Mouse (Mus musculus) heart, embryonic 14.5 days (tissue): ENCODE results near the gene Kcnn3. TPM values are rescaled to one million over a fixed set of nuclear protein-coding genes. Genes with fewer than 3 reads are reported as not detected.

Experiments used
- ATAC-seq: fragments of 200-750 bp; cut with Nextera tagmentation; 2 replicates; pipeline ENCODE4 v1.8.0; 2017; ENCODE audit warnings: low read depth, moderate TSS enrichment; ENCODE audit not compliant: insufficient number of reproducible peaks, insufficient read depth, low FRiP score
- H3K27ac ChIP-seq, 2 experiments: fragments of 200-500 bp in 1 of 2; fragments of 300-500 bp in 1 of 2; sonication (generic) in 1 of 2; replicated peaks in 1 of 2; 2 replicates each; pipeline ENCODE4 v1.5.1; 2012 to 2014; ENCODE audit warnings: low read depth in 2 of 2, low read length in 2 of 2, control low read depth in 1 of 2, mild to moderate bottlenecking in 1 of 2, mixed read lengths in 1 of 2; ENCODE audit not compliant: control insufficient read depth in 1 of 2, insufficient read depth in 1 of 2
- H3K27me3 ChIP-seq: fragments of 300-500 bp; sonication (generic); 2 replicates; pipeline ENCODE4 v1.6.1; 2014; ENCODE audit warnings: mild to moderate bottlenecking, low read length, control low read depth; ENCODE audit not compliant: control insufficient read depth, insufficient read depth
- H3K36me3 ChIP-seq: fragments of 300-500 bp; sonication (generic); 2 replicates; pipeline ENCODE4 v1.6.1; 2014; ENCODE audit warnings: mild to moderate bottlenecking, control low read depth, low read length, mixed read lengths; ENCODE audit not compliant: control insufficient read depth, insufficient read depth
- H3K4me1 ChIP-seq, 2 experiments: fragments of 200-500 bp in 1 of 2; fragments of 300-500 bp in 1 of 2; sonication (generic) in 1 of 2; 2 replicates each; pipeline ENCODE4 v1.6.1; 2012 to 2014; ENCODE audit warnings: low read length in 2 of 2, control low read depth in 1 of 2, mixed read lengths in 1 of 2; ENCODE audit not compliant: control insufficient read depth in 2 of 2, insufficient read depth in 2 of 2
- H3K4me2 ChIP-seq: fragments of 300-500 bp; sonication (generic); 2 replicates; pipeline ENCODE4 v1.6.1; 2014; ENCODE audit warnings: mild to moderate bottlenecking, low read length
- H3K4me3 ChIP-seq, 2 experiments: fragments of 200-500 bp in 1 of 2; fragments of 300-500 bp in 1 of 2; sonication (generic) in 1 of 2; 2 replicates each; pipeline ENCODE4 v1.5.1; 2012 to 2014; ENCODE audit warnings: low read length in 2 of 2, mild to moderate bottlenecking in 2 of 2, control low read depth in 1 of 2, low read depth in 1 of 2, moderate library complexity in 1 of 2; ENCODE audit not compliant: control insufficient read depth in 1 of 2, insufficient read depth in 1 of 2
- H3K9ac ChIP-seq: fragments of 300-500 bp; sonication (generic); 2 replicates; pipeline ENCODE4 v1.6.1; 2014; ENCODE audit warnings: mild to moderate bottlenecking, low read length
- H3K9me3 ChIP-seq: fragments of 300-500 bp; sonication (generic); 2 replicates; pipeline ENCODE4 v1.6.1; 2016; ENCODE audit warnings: low read length, control low read depth; ENCODE audit not compliant: control insufficient read depth
- WGBS: fragments of 180-500 bp; shearing (Covaris S2); extraction: QIAGEN DNeasy Blood & Tissue Kit; methylation state at CpG from one replicate; pipeline ENCODE4 v1.1.7; 2014; 5-methylcytosine and 5-hydroxymethylcytosine counted together
- polyA plus RNA-seq: library from polyadenylated mRNA; unstranded; fragments of >200 nt; fragmentation: Nextera tagmentation; extraction: Ambion mirVana; gene quantifications from 2 replicates; pipeline ENCODE4 v1.2.1, GENCODE M21; 2014

The Kcnn3 gene
- polyA plus RNA-seq, 1 experiment from 2014 or later: 3.1 TPM

- peak; percentile 7; the same call in 1 of the 2 replicates for ATAC-seq
- Histone ChIP-seq H3K4me3 (no peak overlapping the region), H3K27me3 (no peaks in the 10 kb centered on the region), H3K4me2 (no peak overlapping the region), H3K9me3 (no peaks in the 10 kb centered on the region), H3K9ac (no peak overlapping the region), H3K4me1 (peaks cover 33 to 37% of the 10 kb centered on the region in 2 experiments), H3K36me3 (no peaks in the 10 kb centered on the region), H3K27ac (peak overlapping the region; percentile 55 to 65)
- 64% methylated on average over 6 of the region's 6 CpGs for WGBS
These were observed 127.4 kb downstream of the Kcnn3 start for GRCm38 (mm10) chr3:89647268-89647874.

- 87% methylated on average over 7 of the region's 7 CpGs for WGBS
- Histone ChIP-seq H3K4me1 (peaks cover 27 to 30% of the 10 kb centered on the region in 2 experiments), H3K9ac (no peak overlapping the region), H3K36me3 (no peaks in the 10 kb centered on the region), H3K4me3 (no peak overlapping the region), H3K27ac (no peak overlapping the region), H3K4me2 (no peak overlapping the region), H3K9me3 (no peaks in the 10 kb centered on the region), H3K27me3 (no peaks in the 10 kb centered on the region)
- ATAC-seq: no peak
These were observed 129.9 kb downstream of the Kcnn3 start for GRCm38 (mm10) chr3:89649890-89650289.

GRCm38 (mm10) chr3:89653231-89653954 lies 133.4 kb downstream of the Kcnn3 start:
- Histone ChIP-seq H3K4me1 (peaks cover 6 to 10% of the 10 kb centered on the region in 2 experiments; a peak in 3 of 4 replicates), H3K27me3 (no peaks in the 10 kb centered on the region), H3K9ac (no peak overlapping the region), H3K9me3 (no peaks in the 10 kb centered on the region), H3K27ac (no peak overlapping the region), H3K4me2 (no peak overlapping the region), H3K36me3 (no peaks in the 10 kb centered on the region), H3K4me3 (no peak overlapping the region)
- 61% methylated on average over 12 of the region's 12 CpGs for WGBS
- no peak for ATAC-seq

GRCm38 (mm10) chr3:89657092-89657491 lies 137.1 kb downstream of the Kcnn3 start:
- no peaks in the 10 kb centered on the region for H3K27me3 ChIP-seq
- H3K4me1 ChIP-seq: peaks cover 9 to 20% of the 10 kb centered on the region in 2 experiments
- H3K4me3 ChIP-seq: no peak overlapping the region
- H3K27ac ChIP-seq: no peak overlapping the region
- no peak overlapping the region for H3K4me2 ChIP-seq
- no peaks in the 10 kb centered on the region for H3K9me3 ChIP-seq
- no peak for ATAC-seq
- H3K9ac ChIP-seq: no peak overlapping the region
- H3K36me3 ChIP-seq: no peaks in the 10 kb centered on the region
- 86% methylated on average over 5 of the region's 5 CpGs for WGBS

GRCm38 (mm10) chr3:89658457-89658856 lies 138.5 kb downstream of the Kcnn3 start:
- ATAC-seq: no peak
- Histone ChIP-seq H3K9me3 (no peaks in the 10 kb centered on the region), H3K27me3 (no peaks in the 10 kb centered on the region), H3K4me2 (no peak overlapping the region), H3K9ac (no peak overlapping the region), H3K4me3 (no peak overlapping the region), H3K36me3 (no peaks in the 10 kb centered on the region), H3K27ac (no peak overlapping the region), H3K4me1 (peaks cover 5 to 16% of the 10 kb centered on the region in 2 experiments)

GRCm38 (mm10) chr3:89659938-89660620 lies 140.1 kb downstream of the Kcnn3 start:
- 53% methylated on average over 11 of the region's 11 CpGs for WGBS
- ATAC-seq: no peak
- Histone ChIP-seq H3K9me3 (no peaks in the 10 kb centered on the region), H3K4me1 (peaks cover 5 to 14% of the 10 kb centered on the region in 2 experiments), H3K9ac (no peak overlapping the region), H3K4me3 (no peak overlapping the region), H3K36me3 (no peaks in the 10 kb centered on the region), H3K27me3 (no peaks in the 10 kb centered on the region), H3K4me2 (no peak overlapping the region), H3K27ac (no peak overlapping the region)

- Histone ChIP-seq H3K4me3 (no peak overlapping the region), H3K36me3 (no peaks in the 10 kb centered on the region), H3K4me1 (peaks cover 13 to 26% of the 10 kb centered on the region in 2 experiments), H3K9ac (no peak overlapping the region), H3K27me3 (no peaks in the 10 kb centered on the region), H3K4me2 (no peak overlapping the region), H3K27ac (no peak overlapping the region), H3K9me3 (no peaks in the 10 kb centered on the region)
- no peak for ATAC-seq
- WGBS: 68% methylated on average over 12 of the region's 12 CpGs
These were observed 144.8 kb downstream of the Kcnn3 start for GRCm38 (mm10) chr3:89664808-89665207.
